Mouse (Mus musculus) layer of hippocampus, postnatal 14 days (tissue): ENCODE results near the gene Jun. TPM values are rescaled to one million over a fixed set of nuclear protein-coding genes. Genes with fewer than 3 reads are reported as not detected.

Experiments
- DNase-seq, 2 experiments: peaks; one replicate each; pipeline ENCODE4 v3.0.0; 2021 to 2022; ENCODE audit warnings: low spot score in 2 of 2, mixed read lengths in 1 of 2
- total RNA-seq, 2 experiments: library from RNA; stranded (reverse); gene quantifications; 2 replicates each; pipeline ENCODE4 v1.2.3; 2021

Jun gene
- total RNA-seq, 2 experiments from 2014 or later: 70.6 to 72.1 TPM

DNA sequence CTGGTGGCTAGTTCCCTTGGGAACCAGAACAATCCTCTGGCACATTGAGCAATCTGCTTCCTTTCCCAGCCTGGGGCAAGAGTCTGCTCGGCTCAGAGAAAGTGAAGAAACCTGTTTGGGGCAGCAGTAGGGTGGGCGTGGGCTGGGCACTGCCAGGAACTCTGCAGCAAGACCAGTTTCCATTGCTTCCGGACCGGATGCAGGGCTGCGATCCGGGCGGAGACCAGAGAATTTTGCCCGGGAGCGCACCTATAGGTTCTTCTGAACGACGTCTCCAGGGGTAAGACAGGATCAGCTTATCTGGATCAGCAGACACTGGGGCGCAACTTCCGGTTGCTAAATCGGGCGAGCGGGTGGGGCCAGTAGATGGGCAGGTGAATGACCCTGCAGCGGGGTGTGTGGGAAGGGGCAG is 23.6 kb upstream of the Jun start:
- DNase-seq: no peak

DNA sequence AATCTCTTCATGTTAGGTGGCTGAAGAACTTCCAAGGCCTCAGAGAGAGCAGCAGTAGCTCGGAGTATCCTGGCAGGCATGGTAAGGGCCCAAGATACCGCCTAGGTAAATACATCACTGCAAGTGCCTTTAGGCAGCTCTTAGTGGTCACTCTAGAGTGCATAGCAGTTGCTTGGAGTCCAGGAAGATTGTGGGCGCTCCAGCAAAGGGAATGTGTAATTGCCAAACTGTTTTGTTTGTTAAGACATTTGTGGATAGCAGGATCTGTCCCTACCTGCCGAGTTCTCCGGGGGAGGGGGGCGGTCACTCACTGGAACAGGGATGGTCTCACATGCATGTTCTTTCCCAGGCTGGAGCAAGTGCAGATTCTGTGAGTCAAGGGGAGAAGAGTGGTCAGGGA is 22.3 kb upstream of the Jun start:
- no peak for DNase-seq

DNA sequence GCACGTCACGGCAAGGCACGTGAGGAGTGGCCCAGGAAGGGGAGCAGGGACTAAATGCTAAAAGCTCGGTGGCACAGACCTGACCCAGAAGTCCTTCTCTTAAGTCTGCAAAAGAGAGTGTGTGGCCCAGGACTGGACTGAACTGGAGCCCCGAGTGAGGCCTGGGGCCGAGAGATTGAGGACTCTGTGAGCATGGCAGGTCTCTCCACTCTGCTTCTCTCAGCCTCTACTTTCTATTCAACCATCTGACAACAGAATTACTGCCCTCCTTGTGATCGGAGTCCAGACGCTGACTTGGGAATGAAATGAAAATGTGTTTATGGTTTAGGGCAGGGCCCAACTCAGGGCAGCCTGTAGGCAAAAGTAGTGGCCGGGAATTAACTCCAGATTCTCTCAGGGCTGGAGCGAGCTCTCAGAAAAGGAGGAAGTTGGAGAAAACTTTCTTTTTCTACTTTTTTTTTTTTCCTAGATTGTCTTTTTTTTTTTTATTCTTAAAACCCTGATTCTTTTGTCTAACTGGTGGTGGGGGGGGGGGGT is 21.3 kb upstream of the Jun start:
- DNase-seq: no peak

DNA sequence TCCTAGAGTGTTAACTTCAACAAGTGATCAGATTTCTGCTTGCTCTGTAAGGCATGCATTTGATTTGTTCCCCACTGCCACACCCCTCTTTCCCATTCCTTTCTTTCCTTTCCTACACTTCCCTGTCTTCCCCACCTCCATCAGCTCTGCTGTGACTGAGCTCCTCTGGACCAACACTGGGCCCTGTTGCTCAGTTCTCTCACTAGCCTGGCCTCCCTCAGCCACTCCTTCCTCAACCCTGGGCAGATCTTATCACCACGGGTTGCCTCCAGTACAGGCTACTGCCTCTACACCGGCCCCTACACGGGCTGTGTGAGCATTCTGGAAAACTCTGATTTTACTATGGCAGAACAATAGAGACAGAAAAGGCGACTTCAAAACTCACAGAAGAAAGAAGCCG is 18.4 kb upstream of the Jun start:
- no peak for DNase-seq

DNA sequence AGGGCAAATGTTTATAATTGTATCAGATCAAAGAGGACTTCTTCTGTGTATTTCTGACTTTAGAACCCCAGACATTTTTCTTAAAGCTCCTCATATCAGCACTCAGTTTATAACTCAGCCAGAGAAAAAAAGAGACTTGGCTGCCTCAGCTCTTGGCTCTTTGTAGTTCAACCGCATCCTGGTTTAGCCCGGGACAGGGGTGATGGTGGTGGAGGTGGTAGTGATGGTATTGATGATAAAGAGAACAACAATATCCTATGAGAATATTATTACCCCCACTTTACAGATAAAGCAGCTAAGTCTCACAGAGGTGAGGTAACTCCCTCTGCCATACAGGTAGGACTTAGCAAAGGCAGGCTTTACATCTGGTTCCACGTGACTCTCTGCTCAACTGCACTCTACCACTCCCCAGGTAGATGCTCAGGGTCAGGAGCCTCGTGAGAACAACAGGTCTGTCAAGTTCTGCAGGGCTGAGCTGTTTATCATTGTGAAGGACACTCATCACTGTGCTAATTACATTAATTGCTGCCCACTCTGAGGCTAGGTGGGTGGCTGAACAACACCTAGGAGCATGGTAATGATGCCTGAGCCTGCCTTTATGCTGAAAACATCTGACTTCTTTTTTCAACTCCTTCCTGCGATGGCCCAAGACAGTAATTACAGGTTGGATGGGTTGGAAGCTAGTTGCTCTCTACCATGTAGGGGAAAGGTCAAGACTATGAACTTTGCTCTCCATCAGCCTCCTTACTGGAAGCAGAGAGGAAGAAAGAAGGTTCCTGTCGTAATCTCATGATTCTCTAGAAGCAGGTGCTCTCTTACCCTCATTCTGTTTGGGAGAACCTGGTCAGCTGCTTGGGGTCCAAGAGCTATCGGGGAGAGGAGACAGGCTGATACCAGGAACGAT is 16.3 kb upstream of the Jun start:
- DNase-seq: no peak

DNA sequence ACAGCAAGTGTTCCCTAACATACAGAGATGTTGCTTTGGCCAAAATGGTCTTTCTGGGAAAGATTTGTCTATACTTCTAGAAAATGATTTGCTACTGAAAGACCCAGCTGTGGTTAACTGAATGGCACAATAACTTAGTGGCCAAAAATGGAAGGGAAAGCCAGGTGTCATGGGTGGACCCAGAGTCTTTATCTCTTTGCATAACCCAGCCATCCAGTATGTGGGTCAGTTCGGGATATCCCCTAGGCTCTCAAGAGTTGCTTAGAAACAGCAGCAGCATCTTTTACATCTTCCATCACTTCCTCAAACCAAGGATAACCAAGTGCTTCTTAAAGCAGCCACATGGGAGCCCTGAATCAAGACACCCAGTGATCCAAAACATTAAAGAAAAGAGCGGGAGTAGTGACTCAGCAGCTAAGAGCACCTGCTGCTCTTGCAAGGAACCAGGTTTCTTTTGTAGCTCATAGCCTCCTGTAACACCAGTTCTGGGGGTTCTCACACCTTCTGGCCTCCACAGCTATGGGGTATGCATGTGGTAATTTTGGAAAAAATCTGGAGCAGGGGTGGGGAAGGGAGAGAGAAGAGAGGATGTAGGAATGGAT is 11.7 kb upstream of the Jun start:
- DNase-seq: no peak

DNA sequence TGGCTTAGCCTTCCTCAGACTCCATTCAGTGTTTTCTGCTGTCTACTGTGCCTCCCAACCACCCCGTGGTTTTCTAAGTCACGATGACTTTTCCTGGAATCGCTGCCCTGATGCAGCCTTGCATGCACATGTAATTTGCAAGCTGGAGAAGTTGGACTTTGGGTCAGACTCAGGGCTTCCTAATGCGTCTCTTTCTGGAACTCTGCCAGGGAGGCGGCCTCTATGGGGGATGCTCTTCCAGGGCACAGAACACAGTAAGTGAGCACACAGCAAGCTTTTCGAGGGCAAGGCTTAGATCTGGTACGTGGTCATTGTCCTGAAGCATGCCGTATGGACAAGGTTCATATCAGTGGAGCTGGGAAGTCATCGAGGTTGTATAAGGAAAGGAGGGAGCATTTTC is 10.9 kb upstream of the Jun start:
- no peak for DNase-seq

DNA sequence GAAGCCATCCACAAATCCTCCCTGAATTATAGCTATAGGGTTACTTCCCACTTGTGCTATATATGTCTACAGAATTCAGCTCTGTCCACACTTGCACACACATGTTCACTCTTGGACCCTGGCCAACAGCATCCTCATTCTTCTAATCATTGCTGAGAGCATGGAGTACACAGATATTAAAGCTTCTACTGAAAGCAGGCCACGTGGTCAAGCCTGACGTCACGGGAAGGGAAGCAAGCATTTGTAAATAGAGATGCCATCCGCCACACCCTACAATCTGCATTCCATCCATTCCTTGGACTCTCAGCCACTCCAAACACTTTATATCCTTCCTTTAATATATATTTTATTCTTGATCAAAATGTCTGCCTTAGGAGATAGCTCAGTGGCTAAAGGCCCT is 5.2 kb upstream of the Jun start:
- no peak for DNase-seq

DNA sequence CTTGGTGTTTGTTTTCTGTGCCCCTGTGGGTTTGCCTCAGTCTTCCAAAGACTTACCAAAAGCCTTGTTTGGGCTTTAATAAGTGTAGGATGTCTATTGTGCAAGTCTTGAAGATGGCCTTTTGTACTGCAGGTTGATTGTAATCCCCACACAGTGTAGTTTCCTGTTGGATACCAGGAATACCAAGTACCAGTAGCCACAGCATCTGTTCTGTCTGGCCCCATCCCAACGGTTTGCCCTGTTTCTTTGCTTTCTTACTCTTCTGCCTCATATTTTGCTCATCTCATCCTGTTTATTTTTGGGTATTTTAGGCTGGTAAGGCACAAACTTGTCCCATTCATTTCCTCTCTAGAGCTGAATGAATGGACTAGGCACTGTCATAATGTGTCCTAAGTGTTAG is 3.3 kb upstream of the Jun start:
- DNase-seq: no peak

DNA sequence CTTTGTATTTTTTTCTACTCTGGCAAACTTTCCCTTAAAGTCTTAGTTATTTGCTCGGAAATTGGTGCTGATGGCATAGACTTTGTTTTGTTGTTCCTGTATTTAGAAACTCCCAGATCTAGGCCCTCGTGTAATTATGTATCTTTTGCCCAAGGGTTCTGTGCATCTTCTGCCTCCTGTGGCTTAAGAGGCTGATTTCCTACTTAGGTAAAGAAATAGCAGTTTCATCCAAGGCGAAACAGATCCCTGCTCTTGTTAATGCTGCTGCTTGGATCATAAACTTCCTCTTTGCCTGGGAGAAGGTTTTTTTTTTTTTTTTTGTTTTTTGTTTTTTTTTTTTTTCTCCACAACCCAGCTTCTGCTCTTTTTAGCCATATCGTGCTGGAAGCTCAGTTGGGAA is 2.3 kb upstream of the Jun start:
- DNase-seq: no peak

DNA sequence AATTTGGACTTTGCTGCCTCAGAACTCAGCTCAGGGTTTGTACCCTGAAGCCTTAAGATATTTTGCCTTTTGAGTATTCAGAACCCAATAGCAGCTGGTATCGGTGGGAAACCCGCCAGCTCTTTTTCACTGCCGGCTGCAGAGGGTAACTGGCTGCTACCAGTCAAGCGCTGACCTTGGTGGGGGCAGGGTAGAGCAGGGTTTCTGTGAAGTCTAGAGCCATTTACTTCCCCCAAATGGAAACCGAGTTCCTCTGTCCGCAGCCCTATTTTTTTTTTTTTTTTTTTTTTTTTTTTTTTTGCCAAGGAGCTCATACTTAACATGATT is 1.7 kb upstream of the Jun start:
- DNase-seq: peak; percentile 47 to 68

DNA sequence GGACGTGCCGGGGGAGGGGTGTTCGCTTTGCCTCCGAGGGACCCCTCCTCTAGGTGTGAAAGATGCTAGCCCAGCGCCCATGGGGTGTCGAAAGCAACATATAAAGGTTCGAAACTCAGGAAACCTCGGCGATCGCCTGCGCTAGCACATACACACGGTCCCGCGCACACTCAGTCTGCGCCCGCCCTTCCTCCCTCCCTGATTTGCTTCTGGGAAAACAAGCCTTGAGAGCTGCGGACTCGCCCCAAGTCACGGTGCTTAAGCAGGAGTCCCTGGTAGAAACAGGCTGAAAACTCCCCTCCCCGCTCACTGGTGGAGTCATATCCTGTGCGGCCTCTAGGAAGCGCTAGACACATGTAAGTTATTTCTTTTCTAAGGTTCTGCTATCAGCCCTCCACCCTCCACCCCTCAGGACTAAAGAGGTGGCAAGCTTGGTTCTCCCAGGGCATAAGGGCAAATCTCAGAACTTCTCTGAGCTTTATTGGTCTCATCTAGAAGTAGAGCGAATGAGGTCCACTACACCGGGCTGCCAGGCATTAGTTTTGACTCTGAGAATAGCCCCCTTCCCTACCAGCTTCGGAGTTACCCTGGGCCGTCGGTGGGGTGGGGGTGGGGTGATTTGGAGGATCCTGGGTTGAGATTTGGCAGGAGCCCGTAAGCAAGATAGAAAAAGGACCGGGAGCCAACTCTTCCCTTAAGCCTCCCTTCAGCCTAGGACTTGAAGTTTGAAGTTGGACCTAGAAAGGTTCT is 1.2 kb upstream of the Jun start:
- peak; percentile 94 to 96 for DNase-seq

DNA sequence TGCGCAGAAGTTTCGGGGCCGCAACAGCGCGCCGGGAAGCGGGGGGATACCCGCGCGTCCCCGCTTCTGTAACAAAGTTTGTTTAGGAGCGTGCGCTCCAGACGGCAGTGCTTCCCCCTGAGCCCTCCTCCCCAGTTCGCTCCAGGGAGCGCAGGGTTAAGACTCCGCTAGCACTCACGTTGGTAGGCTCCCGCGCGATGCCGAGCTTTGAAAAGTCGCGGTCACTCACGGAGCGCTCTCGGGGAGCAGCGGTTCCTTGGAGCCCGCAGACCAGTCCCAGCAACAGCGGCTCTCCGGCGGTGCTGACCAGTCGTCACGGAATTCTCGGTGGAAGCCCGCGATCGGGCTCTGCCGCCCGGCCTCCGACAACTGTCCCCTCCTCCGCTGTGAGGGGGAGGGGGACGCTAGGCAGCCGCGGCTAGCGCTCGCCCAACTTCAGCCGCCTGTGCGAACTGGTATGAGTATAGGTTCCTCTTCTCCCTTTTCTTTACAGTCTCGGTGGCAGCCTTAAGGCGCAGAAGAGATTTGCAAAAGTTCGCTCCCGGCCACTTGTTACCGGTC is 631 bp downstream of the Jun start:
- DNase-seq: peak; percentile 41 to 74

DNA sequence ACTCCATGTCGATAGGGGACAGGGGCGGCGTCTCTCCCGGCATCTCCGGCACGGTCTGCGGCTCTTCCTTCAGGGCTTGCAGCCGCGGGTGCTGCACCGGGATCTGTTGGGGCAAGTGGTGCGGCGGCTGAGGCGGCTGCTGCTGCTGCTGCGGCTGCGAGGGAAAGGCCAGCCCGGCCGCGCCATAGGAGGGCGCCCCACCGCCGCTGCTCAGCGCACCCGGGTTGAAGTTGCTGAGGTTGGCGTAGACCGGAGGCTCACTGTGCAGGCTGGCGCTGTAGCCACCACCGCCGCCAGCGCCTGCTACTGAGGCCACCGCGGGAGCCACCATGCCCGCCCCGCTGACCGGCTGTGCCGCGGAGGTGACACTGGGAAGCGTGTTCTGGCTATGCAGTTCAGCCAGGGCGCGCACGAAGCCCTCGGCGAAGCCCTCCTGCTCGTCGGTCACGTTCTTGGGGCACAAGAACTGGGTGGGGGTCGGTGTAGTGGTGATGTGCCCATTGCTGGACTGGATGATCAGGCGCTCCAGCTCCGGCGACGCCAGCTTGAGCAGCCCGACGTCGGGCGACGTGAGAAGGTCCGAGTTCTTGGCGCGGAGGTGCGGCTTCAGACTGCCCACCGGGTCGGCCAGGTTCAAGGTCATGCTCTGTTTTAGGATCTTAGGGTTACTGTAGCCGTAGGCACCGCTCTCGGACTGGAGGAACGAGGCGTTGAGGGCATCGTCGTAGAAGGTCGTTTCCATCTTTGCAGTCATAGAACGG is 1.3 kb downstream of the Jun start:
- DNase-seq: peak; percentile 73 to 75

DNA sequence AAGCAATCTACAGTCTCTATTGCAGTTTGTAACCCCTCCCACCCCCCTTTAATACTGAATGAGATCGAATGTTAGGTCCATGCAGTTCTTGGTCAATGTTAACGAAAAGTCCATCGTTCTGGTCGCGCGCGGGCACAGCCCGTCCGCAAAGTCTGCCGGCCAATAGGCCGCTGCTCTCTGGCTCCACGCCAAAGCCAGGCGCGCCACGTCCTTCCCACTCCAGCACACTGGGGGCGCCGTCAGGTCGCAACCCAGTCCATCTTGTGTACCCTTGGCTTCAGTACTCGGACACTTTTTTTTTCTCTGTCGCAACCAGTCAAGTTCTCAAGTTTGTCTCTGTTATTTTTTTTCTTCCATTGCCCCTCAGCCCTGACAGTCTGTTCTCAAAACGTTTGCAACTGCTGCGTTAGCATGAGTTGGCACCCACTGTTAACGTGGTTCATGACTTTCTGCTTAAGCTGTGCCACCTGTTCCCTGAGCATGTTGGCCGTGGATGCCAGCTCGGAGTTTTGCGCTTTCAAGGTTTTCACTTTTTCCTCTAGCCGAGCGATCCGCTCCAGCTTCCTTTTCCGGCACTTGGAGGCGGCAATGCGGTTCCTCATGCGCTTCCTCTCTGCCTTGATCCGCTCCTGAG is 2.0 kb downstream of the Jun start:
- DNase-seq: peak; percentile 70 to 76

DNA sequence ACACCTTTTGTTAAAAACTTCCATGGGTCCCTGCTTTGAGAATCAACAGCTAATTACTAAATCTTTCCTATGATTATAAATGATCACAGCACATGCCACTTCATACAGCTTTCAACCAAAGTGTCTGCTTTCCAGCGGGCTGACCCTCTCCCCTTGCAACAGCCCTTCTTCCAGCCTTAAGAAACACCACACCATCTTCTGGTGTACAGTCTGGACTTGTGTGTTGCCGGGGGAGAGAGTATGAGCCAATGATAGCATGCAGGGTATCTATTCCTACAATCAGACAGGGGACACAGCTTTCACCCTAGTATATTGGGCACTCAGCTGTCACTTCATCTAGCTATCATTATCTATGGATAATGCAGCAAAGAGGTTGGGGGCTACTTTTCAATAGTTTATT is 2.9 kb downstream of the Jun start:
- no peak for DNase-seq

DNA sequence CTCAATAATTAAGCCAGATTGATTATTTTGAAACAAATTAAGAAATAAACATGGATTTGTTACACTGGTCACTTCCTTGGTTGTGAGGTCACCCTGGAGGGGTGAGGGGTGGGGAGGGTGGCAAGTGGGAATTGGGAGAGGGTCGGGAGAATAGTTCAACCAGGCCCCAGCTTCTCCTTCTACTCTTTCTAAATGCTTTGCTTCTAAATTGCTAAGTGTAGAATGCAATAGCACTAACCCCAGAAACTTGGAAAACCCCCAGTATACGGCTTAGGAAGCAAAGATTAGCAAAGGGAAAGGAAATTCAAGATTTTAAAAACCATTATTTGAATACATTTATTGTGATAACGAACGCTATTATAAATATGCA is 3.3 kb downstream of the Jun start:
- DNase-seq: no peak

DNA sequence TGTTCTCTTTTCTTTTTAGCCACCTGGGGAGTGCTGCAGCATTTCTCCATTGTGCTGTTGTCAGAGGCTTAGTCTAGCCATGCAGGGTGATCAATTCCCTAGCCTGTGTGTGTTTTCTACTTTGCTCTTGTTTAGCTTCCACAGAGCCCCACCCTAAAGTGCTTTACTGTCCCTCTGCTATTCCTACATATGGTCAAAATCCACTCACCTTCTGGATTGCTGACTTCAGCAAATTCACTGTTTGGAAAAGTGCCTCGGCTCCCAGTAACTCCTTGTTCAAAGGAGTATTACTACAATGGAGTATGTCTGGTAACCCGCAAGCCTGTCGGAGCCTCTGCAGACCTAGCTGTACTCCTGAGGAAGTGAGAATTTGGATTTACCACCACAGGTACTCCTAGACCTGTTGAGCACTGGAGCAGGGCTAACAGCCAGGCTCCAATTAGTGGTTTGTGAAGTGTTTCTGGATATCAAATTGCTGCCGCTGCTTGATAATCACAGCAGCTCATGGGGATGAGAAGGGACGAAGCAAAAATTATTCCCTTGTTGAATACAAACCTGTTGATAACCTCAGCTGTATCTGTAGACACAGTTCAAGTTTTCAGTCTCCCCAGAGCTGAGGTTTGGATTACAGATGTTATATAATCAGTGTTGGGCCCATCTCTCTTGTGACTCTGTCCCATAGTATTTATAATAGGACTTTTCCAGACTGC is 3.8 kb downstream of the Jun start:
- no peak for DNase-seq

DNA sequence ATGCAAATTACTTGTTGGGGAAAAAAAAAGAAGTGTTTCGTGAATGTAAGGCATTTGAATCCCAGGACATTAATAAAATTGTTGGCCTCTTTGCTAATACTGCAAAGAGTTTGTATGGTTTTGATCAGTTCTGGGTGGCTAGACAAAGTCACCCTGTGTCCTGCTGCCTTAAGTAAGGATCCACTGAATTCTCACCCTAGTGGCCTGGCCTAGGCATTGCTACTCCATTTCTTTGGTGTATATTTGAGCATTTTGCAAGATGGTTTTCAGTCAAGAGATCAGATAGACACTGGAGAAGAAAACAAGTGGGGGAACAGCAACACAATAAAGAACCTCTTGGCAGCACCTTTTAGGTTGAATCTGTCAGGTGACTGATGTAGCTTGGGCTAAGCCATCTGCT is 6.9 kb downstream of the Jun start:
- no peak for DNase-seq

DNA sequence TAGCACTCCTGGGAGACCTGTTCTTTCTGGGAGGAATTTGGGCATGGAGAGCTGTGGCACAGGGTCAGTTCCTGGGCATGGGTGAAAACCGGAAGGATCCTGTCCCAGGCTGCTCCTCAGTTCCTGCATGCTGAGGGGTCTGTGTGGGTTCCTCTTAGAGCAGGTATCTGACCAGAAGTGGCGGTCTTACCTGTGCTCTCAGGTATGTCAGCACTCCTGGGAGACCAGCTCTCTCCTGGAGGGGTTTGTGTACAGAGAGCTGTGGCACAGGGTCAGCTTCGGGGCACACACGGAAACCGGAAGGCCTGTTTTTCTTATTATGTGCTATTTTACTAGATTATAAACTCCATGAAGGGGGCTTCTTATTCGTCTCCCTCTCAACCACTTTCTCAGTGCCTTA is 7.3 kb downstream of the Jun start:
- no peak for DNase-seq
